In genomic region chr5:140583732-140584368, GRCm38 (mm10) we compare ENCODE assay signal across 15 mouse cellular contexts. TPM values are rescaled to one million over a fixed set of nuclear protein-coding genes. Genes with fewer than 3 reads are reported as not detected.
A peak's percentile ranks its signal among the peaks of the same experiment; 100 is the strongest.
DNase-seq lines count a peak whose midpoint lies in the region; ATAC-seq and TF ChIP-seq lines count a peak whose summit lies in the region.
"Had no signal": no experiment of that assay in that cellular context is flagged by ENCODE, and none has a peak within 500 bp of the region (broad histone marks: within the 10 kb centered on the region; RNA-seq: fewer than 3 reads in every experiment).

No protein-coding gene starts in this region.

- in situ Hi-C loops in ES-E14 (cut with MboI; ENCODE audit: low sequenced_read_pairs in 2 of 2, unreplicated experiment in 2 of 2): no loop called here

- no peaks in the 10 kb centered on the region for H3K36me3 ChIP-seq in ES-E14 (ENCODE audit: control insufficient read depth, insufficient read depth, low read length, poor library complexity, severe bottlenecking)
- no peaks in the 10 kb centered on the region for H3K36me3 ChIP-seq in hindbrain, embryonic 11.5 days (ENCODE audit: control insufficient read depth, insufficient read depth, low read length)
- H3K36me3 ChIP-seq in midbrain, embryonic 12.5 days: no peaks in the 10 kb centered on the region
- no peaks in the 10 kb centered on the region for H3K36me3 ChIP-seq in intestine, postnatal 0 days (ENCODE audit: control insufficient read depth, insufficient read depth)

- H3K27me3 ChIP-seq in hindbrain, embryonic 11.5 days (ENCODE audit: control insufficient read depth, insufficient read depth, low read length): no peaks in the 10 kb centered on the region
- H3K27me3 ChIP-seq in midbrain, embryonic 12.5 days: peaks cover 25% of the 10 kb centered on the region
- H3K27me3 ChIP-seq in intestine, postnatal 0 days (replicated peaks; ENCODE audit: control insufficient read depth, insufficient read depth, low read length): no peaks in the 10 kb centered on the region

- TF ChIP-seq CTCF in intestine, postnatal 0 days (IDR thresholded peaks at IDR 0.05; ENCODE audit: low read depth): no peak

- peaks cover 12 to 47% of the 10 kb centered on the region in 2 experiments for H3K4me1 ChIP-seq in ES-E14 (ENCODE audit: control insufficient read depth in 2 of 2, insufficient read depth in 2 of 2, low read length in 2 of 2, poor library complexity in 1 of 2)
- H3K4me1 ChIP-seq in hindbrain, embryonic 11.5 days (replicated peaks; ENCODE audit: control insufficient read depth, insufficient read depth, low read length): peaks cover 41% of the 10 kb centered on the region
- H3K4me1 ChIP-seq in midbrain, embryonic 12.5 days: peaks cover 64% of the 10 kb centered on the region
- H3K4me1 ChIP-seq in intestine, postnatal 0 days (replicated peaks; ENCODE audit: control insufficient read depth, insufficient read depth, low read length): no peaks in the 10 kb centered on the region

- WGBS in hindbrain, embryonic 11.5 days: 8% methylated on average over 6 of the region's 6 CpGs
- WGBS in midbrain, embryonic 12.5 days: 4% methylated on average over 6 of the region's 6 CpGs
- 72% methylated on average over 6 of the region's 6 CpGs for WGBS in intestine, postnatal 0 days

- intact Hi-C loops in heart, postnatal 14 days (cut with DNase I): no loop called here

- peak overlapping the region; percentile 17; the same call in 1 of the 2 replicates for H3K4me2 ChIP-seq in hindbrain, embryonic 11.5 days (replicated peaks; ENCODE audit: low read depth, low read length)
- peak overlapping the region; percentile 36 for H3K4me2 ChIP-seq in midbrain, embryonic 12.5 days (replicated peaks)
- no peak overlapping the region for H3K4me2 ChIP-seq in intestine, postnatal 0 days (replicated peaks; ENCODE audit: low read depth)

- H3K4me3 ChIP-seq in ES-E14 (ENCODE audit: insufficient read depth in 1 of 2, low read depth in 1 of 2, low read length in 2 of 2, poor library complexity in 1 of 2, severe bottlenecking in 1 of 2): no peak overlapping the region; a peak in 1 of 4 replicates
- no peak overlapping the region for H3K4me3 ChIP-seq in hindbrain, embryonic 11.5 days (ENCODE audit: low read depth, low read length)
- H3K4me3 ChIP-seq in midbrain, embryonic 12.5 days: no peak overlapping the region
- no peak overlapping the region for H3K4me3 ChIP-seq in intestine, postnatal 0 days (ENCODE audit: low read depth, low read length)
- H3K4me3 ChIP-seq: left cerebral cortex, adult 2 months had no signal

- ATAC-seq in hindbrain, embryonic 11.5 days (ENCODE audit: low FRiP score): peak; percentile 75
- ATAC-seq in midbrain, embryonic 12.5 days (ENCODE audit: low FRiP score, low read depth): peak; percentile 81
- ATAC-seq in intestine, postnatal 0 days: no peak

- peak overlapping the region; percentile 55; the same call in 1 of the 2 replicates for H3K27ac ChIP-seq in ES-E14 (ENCODE audit: insufficient read depth, low read depth, low read length, poor library complexity, severe bottlenecking)
- peak overlapping the region; percentile 91 for H3K27ac ChIP-seq in hindbrain, embryonic 11.5 days (ENCODE audit: low read depth, low read length)
- peak overlapping the region; percentile 83 for H3K27ac ChIP-seq in midbrain, embryonic 12.5 days (replicated peaks)
- H3K27ac ChIP-seq in intestine, postnatal 0 days (ENCODE audit: low read depth, low read length): no peak overlapping the region
- H3K27ac ChIP-seq: left cerebral cortex, adult 2 months had no signal

- no peak overlapping the region for H3K9ac ChIP-seq in ES-E14 (ENCODE audit: insufficient read depth, low read depth, low read length, poor library complexity, severe bottlenecking)
- H3K9ac ChIP-seq in hindbrain, embryonic 11.5 days (ENCODE audit: low read depth, low read length): peak overlapping the region; percentile 44; the same call in 1 of the 2 replicates
- peak overlapping the region; percentile 24; the same call in 1 of the 2 replicates for H3K9ac ChIP-seq in midbrain, embryonic 12.5 days (replicated peaks)
- H3K9ac ChIP-seq in intestine, postnatal 0 days (ENCODE audit: low read depth, low read length): no peak overlapping the region

- H3K9me3 ChIP-seq in ES-E14 (ENCODE audit: control insufficient read depth, insufficient read depth, low read depth, low read length): no peaks in the 10 kb centered on the region
- H3K9me3 ChIP-seq in hindbrain, embryonic 11.5 days (ENCODE audit: control insufficient read depth, low read length): no peaks in the 10 kb centered on the region
- H3K9me3 ChIP-seq in midbrain, embryonic 12.5 days: no peaks in the 10 kb centered on the region
- H3K9me3 ChIP-seq in intestine, postnatal 0 days (ENCODE audit: control insufficient read depth): no peaks in the 10 kb centered on the region

- no peak for DNase-seq in ES-E14 (ENCODE audit: low read depth, low spot score)
- peak; percentile 85 for DNase-seq in embryo, embryonic 9.5 days (ENCODE audit: extremely low spot score)
- DNase-seq in hindbrain, embryonic 11.5 days (ENCODE audit: low spot score): peak; percentile 85
- no peak for DNase-seq in cerebellum, adult 9-11 months
- no peak for DNase-seq in heart, postnatal 14 days
- no peak for DNase-seq in gastrocnemius, adult 8-10 months (ENCODE audit: low spot score in 2 of 2)
- DNase-seq: adrenal gland, postnatal 36 days; cerebellum, postnatal 25 days; lung, postnatal 14 days had no signal

TF ChIP-seq in ES-E14, 5 proteins besides CTCF, POLR2A, EP300 and RAD21:
- TF ChIP-seq ZC3H11A (IDR thresholded peaks at IDR 0.05; ENCODE audit: borderline replicate concordance, low read depth, low read length) (no peak), CHD2 (IDR thresholded peaks at IDR 0.05; ENCODE audit: low read depth, low read length) (no peak), HCFC1 (IDR thresholded peaks at IDR 0.05; ENCODE audit: borderline replicate concordance, insufficient read depth, low read length) (no peak), ZNF384 (IDR thresholded peaks at IDR 0.05; ENCODE audit: low read depth, low read length) (no peak), MAFK (IDR thresholded peaks at IDR 0.05; ENCODE audit: insufficient read depth, low read depth, low read length) (no peak)

RNA-seq across cellular contexts. Expression of gene Grifin, which starts 19.0 kb away (rescaled TPM):
- total RNA-seq in ES-E14 (2012; rRNA removed): 0.89 TPM in 1 of 2 replicates, not detected in the other
- polyA plus RNA-seq in hindbrain, embryonic 11.5 days (2014; fragmentation: Nextera tagmentation; extraction: Ambion mirVana): not detected in 2 replicates
- polyA plus RNA-seq in midbrain, embryonic 12.5 days (2016; fragmentation: Nextera tagmentation; extraction: Ambion mirVana): not detected in 2 replicates
- polyA plus RNA-seq in intestine, postnatal 0 days (2015; fragmentation: Nextera tagmentation; extraction: Ambion mirVana): 1.1 and 1.5 TPM in 2 replicates
- not detected for total RNA-seq in heart, postnatal 14 days (2021)
- total RNA-seq in gastrocnemius, adult 8-10 months (2022): not detected
- total RNA-seq: adrenal gland, postnatal 36 days; gastrocnemius, postnatal 14 days; heart, postnatal 25 days; left cerebral cortex, adult 2 months; MEL had no signal

RNA-seq across cellular contexts. Expression of gene Lfng, which starts 23.3 kb away (rescaled TPM):
- total RNA-seq in ES-E14 (2012; rRNA removed): 13.3 and 28.1 TPM in 2 replicates
- polyA plus RNA-seq in hindbrain, embryonic 11.5 days (2014; fragmentation: Nextera tagmentation; extraction: Ambion mirVana): 34.1 and 38.8 TPM in 2 replicates
- 28.5 and 33.9 TPM in 2 replicates for polyA plus RNA-seq in midbrain, embryonic 12.5 days (2016; fragmentation: Nextera tagmentation; extraction: Ambion mirVana)
- 7.1 and 7.3 TPM in 2 replicates for polyA plus RNA-seq in intestine, postnatal 0 days (2015; fragmentation: Nextera tagmentation; extraction: Ambion mirVana)
- 10 to 100 TPM; 18.1 to 22.4 TPM for total RNA-seq in heart, postnatal 14 days (2021)
- 1 to 10 TPM; 2.0 to 2.9 (median 2.4) TPM for total RNA-seq in gastrocnemius, adult 8-10 months (2022)

Comparison
In these comparisons a context has a peak if more than half of its experiments do, and no peak if none do; other contexts are left out.
1. DNase-seq: peak in embryo, embryonic 9.5 days (single experiment) and hindbrain, embryonic 11.5 days (single experiment); none in ES-E14 (single experiment), cerebellum, adult 9-11 months (single experiment), heart, postnatal 14 days (0 of 2) and gastrocnemius, adult 8-10 months (0 of 2).
2. H3K9ac ChIP-seq: peak in hindbrain, embryonic 11.5 days (single experiment) and midbrain, embryonic 12.5 days (single experiment); none in ES-E14 (single experiment) and intestine, postnatal 0 days (single experiment).